Comparison of ENCODE assay signal across 8 mouse cellular contexts in the genomic region with DNA sequence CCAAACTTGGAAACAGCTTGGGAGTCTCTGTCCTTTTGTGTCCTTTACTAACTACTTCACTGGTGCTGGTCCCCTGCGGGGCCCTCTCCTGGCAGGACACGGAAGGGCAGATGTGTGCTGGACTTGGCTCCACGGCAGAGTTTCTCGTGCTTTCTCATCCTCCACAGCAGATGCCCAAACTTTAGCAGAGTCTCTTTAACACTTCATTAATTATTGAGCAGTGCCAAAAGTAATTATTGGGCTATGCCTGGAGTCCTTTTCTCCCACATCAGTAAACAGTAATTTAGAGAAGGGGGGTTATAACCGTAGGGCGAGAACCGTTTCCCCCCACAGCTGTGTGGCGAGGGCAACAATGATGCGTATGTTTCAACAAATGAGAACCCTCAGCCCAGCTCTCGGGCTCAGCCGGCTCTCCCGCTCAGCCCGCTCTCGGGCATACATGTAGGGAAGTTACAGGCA.
DNase-seq lines count a peak whose midpoint lies in the region; ATAC-seq lines count a peak whose summit lies in the region.

No protein-coding gene starts in this region.

- H3K36me3 ChIP-seq in forebrain, embryonic 13.5 days (ENCODE audit: poor library complexity, severe bottlenecking) = no peaks in the 10 kb centered on the region
- H3K36me3 ChIP-seq in midbrain, embryonic 15.5 days (replicated peaks) = no peaks in the 10 kb centered on the region

- peaks cover 43% of the 10 kb centered on the region for H3K4me1 ChIP-seq in forebrain, embryonic 13.5 days
- H3K4me1 ChIP-seq in midbrain, embryonic 15.5 days = peaks cover 7% of the 10 kb centered on the region; the same call in 1 of the 2 replicates

- intact Hi-C loops in left cerebral cortex, postnatal 10 days (cut with DNase I) = loop anchor here (5.0 kb wide), 1 partner anchor 43 kb away; no protein-coding TSS in a partner anchor

- no peak overlapping the region for H3K4me3 ChIP-seq in forebrain, embryonic 13.5 days
- H3K4me3 ChIP-seq in midbrain, embryonic 15.5 days = no peak overlapping the region

- ATAC-seq in forebrain, embryonic 13.5 days = peak; percentile 87
- peak; percentile 82; the same call in 1 of the 2 replicates for ATAC-seq in midbrain, embryonic 15.5 days (replicated peaks)
- ATAC-seq in CD4-positive, CD25-positive, alpha-beta regulatory T cell, adult 4 months = no peak

- H3K27me3 ChIP-seq in forebrain, embryonic 13.5 days = no peaks in the 10 kb centered on the region
- H3K27me3 ChIP-seq in midbrain, embryonic 15.5 days (replicated peaks) = no peaks in the 10 kb centered on the region

- no peaks in the 10 kb centered on the region for H3K9me3 ChIP-seq in forebrain, embryonic 13.5 days (replicated peaks)
- H3K9me3 ChIP-seq in midbrain, embryonic 15.5 days = no peaks in the 10 kb centered on the region

- H3K27ac ChIP-seq in forebrain, embryonic 13.5 days = peak overlapping the region; percentile 92
- H3K27ac ChIP-seq in midbrain, embryonic 15.5 days = peak overlapping the region; percentile 67

- H3K4me2 ChIP-seq in forebrain, embryonic 13.5 days = peak overlapping the region; percentile 34
- no peak overlapping the region for H3K4me2 ChIP-seq in midbrain, embryonic 15.5 days

- peak; percentile 34 for DNase-seq in ovary, postnatal 14 days (ENCODE audit: low spot score)
- no peak for DNase-seq in ovary, postnatal 10 days (ENCODE audit: low spot score)
- DNase-seq in heart, postnatal 4 days = peak; percentile 52
- peak; percentile 39 to 54 for DNase-seq in left cerebral cortex, postnatal 10 days (ENCODE audit: extremely low spot score in 1 of 2, low spot score in 2 of 2)
- DNase-seq in thymus, postnatal 36 days = no peak

- 0 out of 2 replicates have a peak overlapping the region, but pooled peaks have one; percentile 40 for H3K9ac ChIP-seq in forebrain, embryonic 13.5 days
- no peak overlapping the region for H3K9ac ChIP-seq in midbrain, embryonic 15.5 days

- WGBS in forebrain, embryonic 13.5 days = 12% methylated on average over 14 of the region's 14 CpGs
- 29% methylated on average over 14 of the region's 14 CpGs for WGBS in midbrain, embryonic 15.5 days

Comparison
In these comparisons a context has a peak if more than half of its experiments do, and no peak if none do; other contexts are left out.
1. DNase-seq: peak in ovary, postnatal 14 days (single experiment), heart, postnatal 4 days (single experiment) and left cerebral cortex, postnatal 10 days (2 of 2); none in ovary, postnatal 10 days (single experiment) and thymus, postnatal 36 days (0 of 2).